Mouse (Mus musculus) liver, adult 2 months (tissue): ENCODE data around the gene 2310009B15Rik.

Experiments used
- CTCF ChIP-seq: fragments of 200-500 bp; IDR thresholded peaks from 2 replicates; pipeline ENCODE4 v1.5.1; 2011; ENCODE audit warnings: low read depth, low read length, control low read depth
- POLR2A ChIP-seq: fragments of 200-500 bp; IDR thresholded peaks from 2 replicates; pipeline ENCODE4 v1.6.1; 2011; ENCODE audit warnings: low read length, control low read depth; ENCODE audit not compliant: insufficient read depth; ENCODE audit errors: extremely low read depth

DNA sequence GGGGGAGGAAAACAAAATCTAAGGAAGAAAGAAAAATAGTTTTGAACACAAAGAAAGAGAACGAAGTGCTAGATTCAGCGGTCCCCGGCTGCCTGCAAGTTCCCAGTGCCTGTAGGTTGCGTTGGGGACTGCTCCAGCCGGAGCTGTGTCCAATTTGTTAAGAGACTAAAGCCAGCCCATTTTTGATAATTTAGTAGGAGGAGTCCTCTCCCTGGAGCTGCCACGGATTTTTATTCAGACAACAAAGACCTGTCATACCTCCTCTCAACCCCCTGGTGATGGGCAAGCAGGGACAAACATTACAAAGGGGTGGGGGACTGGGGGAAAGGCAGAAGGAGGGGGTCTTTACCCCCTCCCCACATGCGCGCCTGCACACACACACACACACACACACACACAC is 14.3 kb downstream of the 2310009B15Rik start:
- TF ChIP-seq CTCF (no peak), POLR2A (no peak)
